Mouse (Mus musculus): ENCODE data around the gene Mfsd5.
A peak's percentile ranks its signal among the peaks of the same experiment; 100 is the strongest.

Gene Mfsd5

DNA sequence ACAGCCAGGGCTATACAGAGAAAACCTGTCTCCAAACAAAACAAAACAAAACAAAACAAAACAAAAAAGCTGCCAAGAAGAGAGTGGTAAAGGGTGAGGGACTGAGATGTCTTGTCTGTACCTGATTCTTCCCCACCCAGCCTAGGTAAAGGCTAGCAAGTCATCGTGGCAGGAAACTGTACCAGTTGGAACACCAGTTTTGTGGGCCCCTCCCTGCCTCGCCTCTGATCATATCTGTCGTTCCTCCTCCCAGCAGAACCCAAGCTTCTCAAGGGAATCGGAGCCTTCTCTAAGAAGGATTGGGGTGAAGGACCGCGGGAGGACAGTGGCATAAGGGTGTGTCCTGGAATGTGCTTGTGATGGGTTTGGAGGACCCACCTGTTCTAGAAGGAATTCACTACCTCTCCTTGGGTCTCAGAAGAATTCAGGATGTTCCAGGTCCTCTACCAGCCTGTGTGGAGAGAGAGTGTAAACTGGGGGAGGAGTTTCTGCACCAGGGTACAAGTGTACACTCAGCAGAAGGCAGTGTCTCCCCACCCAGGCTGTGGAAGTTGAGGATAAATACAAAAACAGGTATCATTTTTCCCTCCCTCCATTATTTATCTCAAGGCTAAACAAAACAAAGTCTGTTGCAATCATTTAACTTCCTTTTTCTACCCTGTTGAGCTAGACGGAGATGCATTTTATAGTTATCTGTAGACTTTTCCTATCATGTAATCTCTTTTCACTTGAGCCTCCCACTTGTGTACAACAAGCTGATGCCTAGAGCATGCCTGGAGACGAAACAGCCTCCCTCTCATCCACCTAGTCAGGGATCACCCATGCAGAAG is 3.4 kb downstream of the Mfsd5 start:
- DNase-seq: no peak

DNA sequence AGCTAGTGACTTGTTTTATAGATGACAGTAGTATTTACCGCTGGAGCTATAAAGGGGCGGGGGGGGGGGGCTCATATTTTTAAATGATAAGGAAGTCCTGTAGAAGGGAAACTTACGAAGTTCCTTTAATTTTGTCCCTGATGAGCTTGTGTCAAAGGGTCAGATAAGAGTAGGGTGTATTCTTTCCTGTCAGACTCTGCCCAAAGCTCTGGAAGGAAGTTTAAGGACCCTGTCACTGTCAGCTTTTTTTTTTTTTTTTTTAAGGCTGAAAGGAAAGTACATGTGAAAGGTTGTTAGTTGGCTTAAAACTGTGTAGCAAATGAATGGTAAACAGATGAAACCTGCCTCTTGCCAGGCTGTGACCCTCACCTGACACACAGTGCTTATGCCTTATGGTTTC is 4.4 kb downstream of the Mfsd5 start:
- no peak for DNase-seq

DNA sequence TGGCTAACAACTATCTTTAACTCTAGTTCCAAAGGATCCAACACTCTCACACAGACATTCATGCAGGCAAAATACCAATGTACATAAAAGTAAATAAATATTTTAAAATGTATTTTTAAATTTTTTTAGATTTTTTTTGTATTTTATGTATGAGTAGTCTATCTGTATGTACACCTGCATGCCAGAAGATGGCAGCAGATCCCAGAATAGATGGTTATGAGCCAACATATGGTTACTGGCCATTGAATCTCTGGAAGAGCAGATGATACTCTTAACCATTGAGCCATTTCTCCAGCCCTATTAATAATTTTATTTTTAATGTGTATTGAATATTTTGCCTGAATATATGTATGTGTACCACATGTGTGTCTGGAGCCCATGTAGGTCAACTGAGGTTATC is 8.1 kb downstream of the Mfsd5 start:
- peak; percentile 64 for DNase-seq

DNA sequence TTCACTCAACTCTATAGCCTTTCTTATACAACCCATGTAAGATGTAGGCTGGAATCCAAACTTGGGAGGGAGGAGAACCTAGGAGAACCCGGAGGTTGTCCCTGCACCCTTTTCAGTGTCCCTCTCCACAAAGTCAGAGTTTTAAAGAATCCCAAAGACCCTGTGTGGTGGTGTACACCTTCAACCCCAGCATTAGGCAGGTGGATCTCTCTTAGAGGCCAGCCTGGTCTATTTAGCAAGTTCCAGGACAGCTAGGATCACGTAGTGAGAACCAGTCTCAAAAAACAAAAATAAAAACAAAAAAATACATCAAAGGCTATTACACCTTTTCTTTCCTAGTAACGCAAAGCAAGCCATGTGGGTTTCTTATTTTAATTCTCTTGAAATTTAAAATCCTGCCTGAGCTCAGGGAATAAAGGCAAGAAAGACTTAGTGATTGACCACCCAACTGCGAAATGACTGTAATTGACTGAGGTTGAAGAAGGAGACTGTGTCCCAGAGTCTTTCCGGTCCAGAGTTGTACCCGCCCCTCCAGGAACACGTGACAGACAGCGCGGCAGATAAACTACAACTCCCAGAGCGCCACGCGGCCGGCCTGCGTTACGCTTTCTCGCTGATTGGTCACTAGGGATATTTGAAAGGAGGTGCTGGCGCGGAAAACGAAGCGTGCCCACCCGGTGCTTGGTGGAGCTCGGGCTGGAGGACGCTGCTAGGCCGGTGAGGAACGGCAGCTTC is 16.5 kb downstream of the Mfsd5 start, which contains the start of gene Espl1:
Espl1 (plus strand) TSS at position 634 of the 735 bp plus-strand sequence.
- peak; percentile 97 for DNase-seq

DNA sequence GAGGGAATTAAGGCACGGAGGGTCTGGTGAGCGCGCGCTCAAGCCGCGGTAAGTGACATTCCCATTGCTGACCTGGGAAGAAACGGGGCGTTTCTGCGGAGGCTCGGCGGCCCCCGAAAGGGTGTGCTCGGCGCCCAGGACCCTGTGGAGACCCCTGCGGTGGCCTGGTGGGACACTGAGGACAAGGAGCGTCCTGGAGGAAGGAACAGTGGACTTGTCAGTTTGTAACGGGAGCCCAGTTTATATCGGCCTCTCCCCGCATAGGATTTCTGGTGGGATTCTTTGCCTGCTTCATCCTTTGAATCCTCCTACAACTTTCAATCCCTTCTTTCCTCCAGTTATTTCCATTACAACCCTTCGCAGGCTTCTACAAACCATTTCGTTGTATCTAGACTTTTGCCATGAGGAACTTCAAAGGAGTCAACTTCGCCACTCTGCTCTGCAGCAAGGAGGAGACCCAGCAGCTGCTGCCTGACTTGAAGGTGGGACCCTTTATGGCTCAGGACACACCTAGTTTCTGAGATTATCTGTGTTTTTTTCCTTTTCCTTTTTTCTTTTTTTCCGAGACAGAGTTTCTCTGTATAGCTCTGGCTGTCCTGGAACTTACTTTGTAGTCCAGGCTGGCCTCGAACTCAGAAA is 17.2 kb downstream of the Mfsd5 start:
- no peak for DNase-seq

DNA sequence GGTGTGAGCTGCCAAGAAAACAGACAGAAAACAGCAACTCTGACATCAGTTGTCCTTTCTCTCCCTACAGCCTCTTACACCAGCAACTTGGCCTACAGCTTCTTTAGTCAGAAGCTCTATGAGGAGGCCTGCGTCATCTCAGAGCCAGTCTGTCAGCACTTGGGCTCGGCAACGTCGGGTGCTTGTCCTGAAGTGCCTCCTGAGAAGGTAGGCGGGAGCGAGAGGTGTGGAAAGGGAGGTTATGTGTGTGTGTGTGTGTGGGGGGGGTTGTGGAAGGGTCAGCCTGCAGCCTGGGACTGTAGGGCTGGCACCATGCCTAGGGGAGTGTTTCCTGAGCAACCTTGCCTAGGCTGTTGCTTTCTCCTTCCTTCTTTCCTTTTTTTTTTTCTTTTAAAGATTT is 23.3 kb downstream of the Mfsd5 start:
- no peak for DNase-seq

DNA sequence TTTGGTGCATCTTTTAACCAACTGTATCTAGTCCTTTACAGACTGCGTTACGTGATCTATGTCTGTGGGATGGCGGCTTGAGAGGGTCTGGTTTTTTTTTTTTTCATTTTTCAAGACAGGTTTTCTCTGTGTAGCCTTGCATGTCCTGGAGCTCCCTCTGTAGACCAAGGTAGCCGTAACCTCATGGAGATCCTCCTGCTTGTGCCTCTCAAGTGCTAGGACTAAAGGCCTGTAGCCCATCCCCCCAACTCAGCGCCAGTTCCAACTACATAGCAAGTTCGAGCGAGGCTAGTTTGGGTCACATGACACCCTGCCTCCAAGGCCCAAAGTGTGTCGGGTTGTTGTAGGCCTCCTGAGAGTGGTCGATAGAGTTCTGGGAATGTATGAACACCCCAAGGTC is 29.5 kb downstream of the Mfsd5 start:
- DNase-seq: no peak

DNA sequence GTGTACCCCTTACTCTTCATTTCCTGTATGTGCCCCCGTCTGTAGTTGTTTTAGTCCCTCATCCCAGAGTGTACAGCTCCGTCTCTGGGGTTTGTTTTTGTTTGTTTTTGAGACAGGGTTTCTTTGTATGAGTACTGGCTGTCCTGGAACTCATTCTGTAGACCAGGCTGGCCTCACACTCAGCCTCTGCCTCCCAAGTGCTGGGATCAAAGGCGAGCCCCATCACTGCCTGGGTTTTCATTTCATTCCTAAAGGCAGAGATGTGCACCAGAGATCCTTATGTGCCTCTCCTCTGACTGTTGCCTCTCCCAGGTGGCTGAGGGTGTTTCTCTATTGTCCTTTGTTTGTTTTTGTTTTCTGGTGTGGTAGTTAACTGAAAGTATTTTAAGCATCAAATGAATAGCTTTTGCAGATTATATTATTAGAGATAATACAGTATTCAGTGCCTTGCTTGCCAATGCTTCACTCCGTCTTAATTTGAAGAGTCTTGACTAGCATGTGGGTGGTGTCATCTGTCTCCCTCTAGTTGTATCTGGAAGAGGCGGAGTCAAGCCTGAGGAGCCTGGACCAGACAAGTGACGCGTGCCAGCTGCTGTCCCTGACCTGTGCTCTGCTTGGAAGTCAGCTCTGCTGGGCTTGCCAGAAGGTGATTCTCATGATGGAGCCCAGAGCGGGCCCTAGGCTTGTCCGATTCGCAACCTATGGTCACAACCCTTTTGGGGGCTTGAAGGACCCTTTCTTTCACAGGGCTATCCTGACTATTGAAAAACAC is 31.0 kb downstream of the Mfsd5 start:
- DNase-seq: peak; percentile 7

DNA sequence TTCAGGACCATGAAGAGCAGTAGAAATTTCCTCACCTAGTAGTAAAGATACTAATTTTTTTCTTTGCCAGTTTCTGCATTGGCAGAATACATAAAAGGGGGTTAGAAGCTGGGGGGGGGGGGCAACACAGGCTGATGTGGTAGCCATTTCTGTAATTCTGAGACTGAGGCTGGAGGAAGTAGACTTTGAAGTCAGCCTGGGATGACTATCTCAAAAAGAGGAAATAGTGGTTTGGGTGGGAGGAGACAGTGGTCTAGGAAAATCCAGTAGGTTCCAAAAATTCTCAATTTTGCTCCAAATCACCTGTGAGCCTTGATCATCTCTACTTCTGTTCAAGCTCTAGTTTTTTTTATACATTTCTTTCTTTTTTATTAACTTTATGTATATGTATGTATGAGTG is 32.2 kb downstream of the Mfsd5 start:
- no peak for DNase-seq

DNA sequence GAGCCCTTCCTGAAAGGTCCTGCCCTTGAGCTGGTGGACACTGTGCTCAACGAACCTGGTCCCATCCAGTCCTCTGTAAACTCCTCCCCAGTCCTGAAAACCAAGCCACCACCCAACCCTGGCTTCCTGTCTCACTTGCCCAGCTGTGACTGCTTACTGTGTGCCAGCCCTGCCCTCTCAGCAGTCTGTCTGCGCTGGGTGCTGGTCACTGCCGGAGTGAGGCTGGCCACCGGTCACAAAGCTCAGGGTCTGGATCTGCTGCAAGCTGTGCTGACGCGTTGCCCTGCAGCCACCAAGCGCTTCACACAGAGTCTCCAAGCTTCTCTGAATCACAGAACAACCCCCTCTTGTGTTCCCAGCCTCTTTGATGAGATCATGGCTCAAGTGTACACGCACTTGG is 36.0 kb downstream of the Mfsd5 start:
- DNase-seq: no peak

DNA sequence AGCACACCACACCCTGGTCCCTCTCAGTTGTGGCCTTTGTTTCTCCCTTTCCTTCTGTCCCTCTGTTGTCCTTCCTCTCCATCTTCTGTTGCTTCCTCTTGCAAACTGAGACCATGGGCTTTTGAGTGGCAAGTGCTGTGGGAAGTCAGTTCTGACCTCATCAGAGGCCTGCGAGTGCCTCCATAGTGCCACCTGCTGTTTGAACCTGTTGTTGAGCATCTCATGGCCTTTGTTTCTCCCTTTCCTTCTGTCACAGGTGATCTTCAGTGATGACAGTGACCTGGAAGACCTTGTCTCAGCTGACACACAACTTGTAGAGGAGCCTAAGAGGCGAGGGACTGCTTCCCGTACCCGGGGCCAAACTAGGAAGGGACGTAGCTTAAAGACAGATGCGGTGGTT is 37.0 kb downstream of the Mfsd5 start:
- DNase-seq: peak; percentile 67

DNA sequence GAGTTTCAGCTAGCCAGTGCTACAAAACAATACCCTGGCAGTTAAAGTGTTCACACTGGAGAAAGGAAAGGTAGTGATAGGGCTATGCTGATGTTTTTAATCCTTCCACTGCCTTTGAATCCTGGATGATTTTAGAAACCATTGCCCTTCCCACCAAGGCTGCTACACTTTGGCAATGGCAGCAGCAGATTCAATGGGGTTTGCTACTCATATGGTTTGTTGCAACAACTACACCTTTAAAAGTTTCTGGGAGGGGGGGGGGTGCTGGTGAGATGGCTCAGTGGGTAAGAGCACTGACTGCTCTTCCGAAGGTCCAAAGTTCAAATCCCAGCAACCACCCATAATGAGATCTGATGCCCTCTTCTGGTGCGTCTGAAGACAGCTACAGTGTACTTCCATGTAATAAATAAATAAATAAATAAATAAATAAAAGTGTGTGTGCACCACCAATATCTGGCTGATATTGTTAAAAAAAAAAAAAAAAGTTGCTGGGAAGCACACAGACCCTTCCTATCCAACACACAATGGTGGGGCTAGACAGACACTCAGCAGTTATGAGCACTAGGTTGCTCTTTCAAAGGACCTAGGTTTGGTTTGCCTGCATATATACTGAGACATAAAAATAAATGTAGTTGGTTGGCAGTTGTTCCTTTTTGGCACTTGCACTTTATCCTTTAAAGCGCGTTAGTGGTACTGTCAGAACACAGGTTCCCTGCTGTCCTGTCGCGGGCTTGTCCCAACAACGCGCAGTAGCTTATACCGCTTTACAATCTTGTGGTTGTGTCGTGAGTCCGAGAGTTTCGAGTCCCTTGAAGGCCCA is 45.6 kb downstream of the Mfsd5 start:
- DNase-seq: no peak

DNA sequence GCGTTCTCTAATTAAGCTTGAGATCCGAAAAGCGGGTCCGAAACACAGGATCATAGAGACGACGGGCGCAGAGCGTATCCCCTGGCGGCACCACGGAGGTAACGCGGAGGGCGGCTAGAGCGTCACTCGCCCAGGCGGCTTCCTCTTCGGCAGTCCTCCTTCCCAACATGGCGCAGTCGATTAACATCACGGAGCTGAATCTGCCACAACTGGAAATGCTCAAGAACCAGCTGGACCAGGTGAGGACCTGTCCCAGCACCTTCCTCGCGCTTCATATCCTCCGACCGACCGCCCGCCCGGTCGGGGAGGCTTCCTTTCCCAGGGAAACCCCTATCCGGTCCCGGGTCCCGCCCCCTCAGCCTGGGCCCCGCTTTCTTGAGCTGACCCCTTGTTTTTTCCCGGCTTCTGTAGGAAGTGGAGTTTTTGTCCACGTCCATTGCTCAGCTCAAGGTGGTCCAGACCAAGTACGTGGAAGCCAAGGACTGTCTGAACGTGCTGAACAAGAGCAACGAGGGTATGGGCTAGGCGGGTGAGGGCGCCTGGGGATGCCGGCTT is 46.8 kb downstream of the Mfsd5 start, which contains the start of gene Pfdn5:
Pfdn5 (plus strand) TSS at position 95 of the 555 bp plus-strand sequence.
- peak; percentile 96 for DNase-seq

DNA sequence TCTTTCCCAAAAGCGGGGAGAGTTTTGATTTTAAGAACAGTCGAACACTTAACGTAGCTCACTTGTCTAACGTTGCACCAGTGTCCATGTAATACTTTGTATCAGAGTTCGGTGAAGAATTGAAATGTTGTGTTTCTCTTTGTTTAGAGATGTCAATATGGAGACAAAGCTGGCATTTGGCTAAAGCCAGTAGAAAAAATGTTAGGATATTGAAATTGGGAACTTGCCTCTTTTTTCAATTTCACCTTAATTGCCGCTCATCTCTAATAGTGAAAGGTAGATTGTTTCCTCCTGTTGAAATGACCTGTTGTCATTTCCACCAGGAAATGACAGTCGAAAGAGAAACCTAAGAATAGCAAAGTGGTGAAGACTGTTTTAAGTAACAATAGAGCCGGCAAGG is 47.6 kb downstream of the Mfsd5 start:
- no peak for DNase-seq

Measured in embryo, embryonic 11 days (tissue).